Mouse (Mus musculus): ENCODE measurements at regions not wholly inside any gene's neighbourhood (a gene's known extent, or its start where the extent isn't known, plus 50 kb on each side); places are given as distances from the start of the nearest gene placed in this dataset.
A peak's percentile ranks its signal among the peaks of the same experiment; 100 is the strongest.

DNA sequence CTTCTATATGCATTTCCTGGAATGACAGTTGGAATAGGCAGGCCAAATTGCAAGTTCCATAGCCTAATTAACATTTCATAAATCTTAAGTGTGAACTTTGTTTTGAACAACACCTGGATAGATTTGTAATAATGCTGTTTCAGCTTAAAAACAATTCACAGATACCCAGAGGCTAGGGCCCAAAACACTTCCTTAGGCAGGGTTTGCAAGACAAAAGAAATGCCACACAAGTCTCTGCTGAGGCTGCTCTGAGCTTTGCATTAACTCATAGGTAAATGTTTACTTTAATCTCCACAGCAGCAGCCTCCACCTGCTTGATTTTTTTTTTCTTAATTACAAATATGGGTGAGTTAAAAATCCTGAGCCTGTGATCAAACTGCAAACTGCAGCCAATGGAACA, 118.4 kb downstream of the Gnat3 start:
- DNase-seq = no peak
- no peak for TF ChIP-seq CTCF (IDR thresholded peaks at IDR 0.05)
- H3K4me3 ChIP-seq = no peak overlapping the region
- no peak overlapping the region for H3K27ac ChIP-seq
- intact Hi-C loops (cut with DNase I) = no loop called here

- intact Hi-C loops (cut with DNase I) = no loop called here
- H3K4me3 ChIP-seq = no peak overlapping the region
- no peak for DNase-seq
- TF ChIP-seq CTCF (IDR thresholded peaks at IDR 0.05) = no peak
- H3K27ac ChIP-seq = no peak overlapping the region
Observed at GRCm38 (mm10) chr5:18082219-18082618, 119.9 kb downstream of the Gnat3 start.

- H3K27ac ChIP-seq = no peak overlapping the region
- no peak for DNase-seq
- no peak overlapping the region for H3K4me3 ChIP-seq
- intact Hi-C loops (cut with DNase I) = no loop called here
- TF ChIP-seq CTCF (IDR thresholded peaks at IDR 0.05) = no peak
Observed at GRCm38 (mm10) chr5:18083789-18084188, 121.4 kb downstream of the Gnat3 start.

DNA sequence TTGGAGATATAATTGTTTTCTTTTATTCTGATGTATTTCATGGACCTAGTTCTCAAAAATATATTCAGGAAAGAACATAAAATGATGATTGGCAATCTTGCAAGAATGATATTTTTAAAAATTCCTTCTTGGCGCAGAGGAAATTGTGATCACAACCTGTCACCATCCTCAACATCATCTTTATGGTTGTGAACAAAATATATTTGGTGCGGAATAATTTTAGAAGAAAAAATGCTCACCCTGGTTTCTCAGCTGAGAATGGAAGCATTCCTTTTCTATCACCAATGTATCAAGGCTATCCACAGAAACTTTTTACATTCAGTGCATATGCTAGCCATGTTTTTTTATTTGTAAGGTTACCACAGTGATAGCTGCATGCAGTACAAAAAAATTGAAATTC, 123.1 kb downstream of the Gnat3 start:
- intact Hi-C loops (cut with DNase I) = loop anchor here (5.0 kb wide), 1 partner anchor 362 kb away; no protein-coding TSS in a partner anchor

GRCm38 (mm10) chr5:18087919-18088445, 125.6 kb downstream of the Gnat3 start:
- DNase-seq = no peak
- intact Hi-C loops (cut with DNase I) = loop anchor here (5.0 kb wide), 1 partner anchor 359 kb away; no protein-coding TSS in a partner anchor
- Histone ChIP-seq H3K4me3 (no peak overlapping the region), H3K27ac (no peak overlapping the region)
- TF ChIP-seq CTCF (IDR thresholded peaks at IDR 0.05) = peak; percentile 56

More for the DNA sequence above, 123.1 kb downstream of the Gnat3 start:
- no peak for DNase-seq
- H3K27ac ChIP-seq = no peak overlapping the region
- TF ChIP-seq CTCF (IDR thresholded peaks at IDR 0.05) = no peak
- no peak overlapping the region for H3K4me3 ChIP-seq

DNA sequence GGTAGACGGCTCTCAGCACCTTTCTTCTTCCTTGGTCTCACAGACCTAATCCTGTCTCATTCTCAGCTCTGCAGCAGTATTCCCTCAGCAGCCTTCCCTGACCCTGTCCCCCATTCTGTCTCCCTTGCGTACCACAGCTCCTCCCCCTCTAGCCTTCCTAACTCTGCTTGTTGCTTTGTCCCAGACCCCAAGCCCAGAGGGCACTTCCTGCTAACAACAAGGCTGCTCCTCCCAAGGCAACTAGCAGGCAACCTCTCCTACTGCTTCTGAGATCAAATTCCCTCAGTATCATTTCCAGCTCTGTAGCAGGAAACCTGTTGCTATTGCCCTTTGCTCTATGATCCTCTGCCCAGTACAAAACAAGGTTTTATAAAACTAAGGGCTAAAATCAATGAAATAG, 127.6 kb downstream of the Gnat3 start:
- H3K4me3 ChIP-seq = no peak overlapping the region
- TF ChIP-seq CTCF (IDR thresholded peaks at IDR 0.05) = no peak
- H3K27ac ChIP-seq = no peak overlapping the region
- intact Hi-C loops (cut with DNase I) = loop anchor here (5.0 kb wide), 1 partner anchor 357 kb away; no protein-coding TSS in a partner anchor
- no peak for DNase-seq

DNA sequence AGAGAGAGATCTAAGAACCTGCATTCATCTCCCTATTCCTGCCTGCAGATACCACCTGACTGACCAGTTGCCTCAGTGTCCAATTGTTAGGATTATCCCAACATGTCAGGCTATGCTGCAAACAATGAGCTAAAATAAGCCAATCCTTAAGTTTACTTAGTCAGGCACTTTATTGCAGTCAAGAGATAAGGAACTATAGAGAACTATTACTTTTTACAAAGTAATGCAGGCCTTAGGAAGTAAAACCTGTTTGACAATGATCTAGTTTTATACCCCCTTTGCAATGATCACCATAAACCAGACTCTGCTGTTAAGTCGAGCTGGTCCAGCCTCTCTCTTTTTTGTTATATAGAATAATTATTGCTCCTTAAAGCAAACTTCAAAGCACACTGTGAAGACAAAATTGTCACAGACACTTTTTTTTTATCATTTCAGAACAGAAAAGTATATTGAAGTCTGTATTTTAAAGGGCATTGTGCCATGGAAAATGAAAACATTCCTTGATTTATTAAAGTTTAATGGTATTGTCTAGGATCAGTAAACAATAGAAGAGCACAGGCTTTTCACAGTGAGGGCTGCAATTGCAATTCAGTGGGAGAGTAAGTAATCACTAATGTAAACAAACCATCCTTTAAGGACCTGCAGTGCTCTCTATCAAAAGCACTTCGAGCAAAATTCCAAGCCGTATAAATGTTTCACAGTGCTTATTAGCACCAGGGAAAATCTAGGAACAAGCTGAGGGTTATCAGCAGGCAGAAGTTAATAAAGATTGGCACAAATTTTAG, 152.7 kb downstream of the Gnat3 start:
- no peak for DNase-seq
- intact Hi-C loops (cut with DNase I) = no loop called here
- TF ChIP-seq CTCF (IDR thresholded peaks at IDR 0.05) = no peak
- no peak overlapping the region for H3K4me3 ChIP-seq
- no peak overlapping the region for H3K27ac ChIP-seq

DNA sequence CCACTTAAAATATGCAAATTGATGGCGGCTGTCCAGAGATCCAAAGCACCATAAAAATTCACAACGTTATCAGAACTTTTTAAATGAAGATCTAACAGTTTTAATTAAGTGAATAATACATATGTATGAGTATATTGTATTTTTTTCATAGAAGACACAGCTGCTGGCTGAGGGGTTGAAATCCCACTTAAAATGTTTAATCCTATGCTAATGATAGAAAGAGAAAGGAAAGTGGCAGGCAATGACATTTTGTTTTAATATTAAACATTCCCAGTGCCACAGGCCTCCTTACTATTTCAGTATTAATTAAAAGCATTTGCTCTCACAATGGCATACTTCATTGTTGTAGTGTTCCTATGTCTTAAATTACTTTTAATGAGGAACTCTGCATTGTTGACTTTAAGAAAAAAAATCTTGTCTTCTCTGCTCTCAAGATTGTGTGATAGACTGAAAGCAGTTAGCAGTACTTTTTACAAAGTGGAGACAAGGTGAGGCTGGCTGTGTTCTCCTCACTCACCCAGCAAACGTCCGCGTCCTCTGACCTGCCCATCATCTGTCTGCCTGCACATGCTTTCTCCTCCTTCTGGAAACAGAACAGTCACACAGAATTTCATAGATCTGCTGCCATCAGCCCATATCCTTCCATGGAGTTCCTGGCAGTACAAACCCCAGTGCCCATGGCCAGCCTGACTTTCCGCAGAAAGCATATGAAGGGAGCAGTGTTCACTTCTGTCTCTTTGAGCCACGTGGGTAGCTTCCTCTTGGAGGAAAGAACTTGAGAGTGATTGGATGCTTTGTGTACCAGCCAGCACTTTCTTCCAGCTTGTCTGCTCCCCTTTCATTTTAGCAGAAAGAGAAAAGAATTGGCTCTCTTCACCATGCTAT, 173.7 kb downstream of the Gnat3 start:
- Histone ChIP-seq H3K4me3 (no peak overlapping the region), H3K27ac (no peak overlapping the region)
- no peak for DNase-seq
- intact Hi-C loops (cut with DNase I) = no loop called here
- TF ChIP-seq CTCF (IDR thresholded peaks at IDR 0.05) = no peak

DNA sequence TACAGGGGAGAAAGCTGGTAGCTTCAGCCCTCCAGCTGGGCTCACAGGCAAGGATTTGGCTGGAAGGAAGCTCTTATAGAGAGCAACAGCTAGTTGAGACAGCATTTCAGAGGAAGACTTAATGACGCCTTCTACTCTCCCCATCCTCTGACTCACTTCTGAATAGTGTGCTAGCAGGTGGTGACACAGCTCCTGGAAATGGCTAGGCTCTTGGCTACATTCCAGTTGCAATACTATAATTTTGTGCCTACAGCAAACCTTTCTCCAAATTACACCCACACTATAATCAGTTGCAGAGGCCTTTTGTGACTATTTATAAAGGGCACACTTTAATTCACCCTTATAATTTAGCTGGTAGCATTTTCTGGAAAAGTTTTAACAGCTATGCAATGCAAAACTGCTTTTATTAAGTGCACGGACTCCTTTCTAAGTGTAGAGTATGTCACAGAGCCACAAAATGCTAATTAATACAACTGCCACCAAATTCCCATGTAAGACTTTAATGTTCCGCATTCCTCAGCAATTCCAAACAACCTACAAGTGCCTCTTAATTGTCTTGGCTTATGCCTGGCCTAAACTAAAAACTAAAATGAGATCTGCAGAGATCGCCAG, 175.2 kb downstream of the Gnat3 start:
- intact Hi-C loops (cut with DNase I) = no loop called here
- no peak overlapping the region for H3K4me3 ChIP-seq
- DNase-seq = no peak
- H3K27ac ChIP-seq = no peak overlapping the region
- TF ChIP-seq CTCF (IDR thresholded peaks at IDR 0.05) = no peak

GRCm38 (mm10) chr5:18152241-18152640, 189.9 kb downstream of the Gnat3 start:
- DNase-seq = no peak
- Histone ChIP-seq H3K4me3 (no peak overlapping the region), H3K27ac (no peak overlapping the region)
- intact Hi-C loops (cut with DNase I) = no loop called here
- no peak for TF ChIP-seq CTCF (IDR thresholded peaks at IDR 0.05)

DNA sequence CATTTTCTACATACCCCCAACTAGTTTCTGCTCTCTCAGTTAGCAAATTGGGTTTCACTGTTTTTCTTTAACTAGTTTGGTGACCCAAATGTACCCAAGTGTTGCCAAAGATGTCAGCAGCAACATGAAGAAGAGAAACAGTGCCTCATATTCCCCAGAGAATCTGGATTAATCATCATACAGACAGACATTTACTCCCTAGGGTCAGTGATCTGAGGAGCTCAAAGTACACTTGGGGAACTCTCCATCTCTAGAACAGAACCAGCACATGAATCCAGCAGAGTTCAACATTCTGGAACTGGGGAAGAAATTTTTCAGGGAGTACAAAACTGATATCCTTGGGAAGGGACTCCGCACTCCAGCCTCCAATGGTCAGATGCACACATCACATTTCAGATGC, 191.4 kb downstream of the Gnat3 start:
- no peak for DNase-seq
- Histone ChIP-seq H3K27ac (no peak overlapping the region), H3K4me3 (no peak overlapping the region)
- no peak for TF ChIP-seq CTCF (IDR thresholded peaks at IDR 0.05)
- intact Hi-C loops (cut with DNase I) = no loop called here

DNA sequence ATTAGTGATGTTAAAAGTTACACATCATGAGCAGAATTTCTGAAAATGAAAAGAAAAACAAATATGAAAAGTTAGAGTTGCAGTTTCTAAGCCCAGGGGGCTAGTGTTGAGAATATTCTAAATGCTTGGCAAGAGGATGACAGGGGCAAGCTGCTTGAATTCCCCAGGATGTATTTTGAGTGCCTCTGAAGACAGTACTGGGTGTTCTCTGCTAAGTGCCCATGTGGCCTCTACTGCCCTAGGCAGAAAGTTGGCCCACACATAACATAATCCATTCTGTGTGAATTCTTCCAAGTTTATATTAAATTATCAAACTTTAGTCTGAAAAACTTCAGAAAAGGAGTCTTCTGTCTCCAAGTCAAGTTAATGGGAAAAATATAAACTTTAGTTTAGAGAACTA, 196.6 kb downstream of the Gnai1 start:
- Histone ChIP-seq H3K4me3 (no peak overlapping the region), H3K27ac (no peak overlapping the region)
- intact Hi-C loops (cut with DNase I) = no loop called here
- DNase-seq = no peak
- no peak for TF ChIP-seq CTCF (IDR thresholded peaks at IDR 0.05)

- Histone ChIP-seq H3K4me3 (no peak overlapping the region), H3K27ac (no peak overlapping the region)
- intact Hi-C loops (cut with DNase I) = no loop called here
- TF ChIP-seq CTCF (IDR thresholded peaks at IDR 0.05) = no peak
- DNase-seq = no peak
Observed at GRCm38 (mm10) chr5:18177810-18178209, 182.3 kb downstream of the Gnai1 start.
